ENCODE assay signal across 19 mouse cellular contexts in genomic region chrX:107421304-107421703, GRCm38 (mm10).
"Had no signal": no experiment of that assay in that cellular context is flagged by ENCODE, and none has a peak within 500 bp of the region (broad histone marks: within the 10 kb centered on the region; RNA-seq: fewer than 3 reads in every experiment).

No protein-coding gene starts in this region.

- H3K27me3 ChIP-seq: liver, embryonic 13.5 days; neural tube, embryonic 13.5 days had no signal

- DNase-seq: kidney, adult 18-20 months; kidney, adult 9 months; kidney, postnatal 14 days; kidney, postnatal 4 days; layer of hippocampus, adult 9-11 months; layer of hippocampus, postnatal 36 days; liver, embryonic 13.5 days; lung, adult 2 months; lung, postnatal 14 days; lung, postnatal 4 days; midbrain, embryonic 14.5 days; retina, postnatal 1 day; right cerebral cortex, postnatal 25 days; spleen, adult 18-20 months; thymus, adult 18-20 months; thymus, postnatal 25 days had no signal

- H3K4me1 ChIP-seq: liver, embryonic 13.5 days; neural tube, embryonic 13.5 days had no signal

- H3K4me2 ChIP-seq: liver, embryonic 13.5 days; midbrain, embryonic 11.5 days; neural tube, embryonic 13.5 days had no signal

- H3K36me3 ChIP-seq: liver, embryonic 13.5 days; neural tube, embryonic 13.5 days had no signal

- H3K4me3 ChIP-seq: left cerebral cortex, adult 2 months; liver, embryonic 13.5 days; neural tube, embryonic 13.5 days had no signal

- H3K9ac ChIP-seq: liver, embryonic 13.5 days; neural tube, embryonic 13.5 days had no signal

- H3K9me3 ChIP-seq: liver, embryonic 13.5 days; neural tube, embryonic 13.5 days had no signal

- H3K27ac ChIP-seq: left cerebral cortex, adult 2 months; liver, embryonic 13.5 days; neural tube, embryonic 13.5 days had no signal
